Mouse (Mus musculus) gastrocnemius, postnatal 36 days (tissue): ENCODE data around the gene Emc10. TPM values are rescaled to one million over a fixed set of nuclear protein-coding genes. Genes with fewer than 3 reads are reported as not detected.

Experiments
- DNase-seq, 2 experiments: peaks; one replicate each; pipeline ENCODE4 v3.0.0; 2022
- intact Hi-C: fragments of 180-260 bp; cut with DNase I; formaldehyde crosslinking; loops from one replicate; pipeline ENCODE4 v1.15.1; 2025
- total RNA-seq, 2 experiments: library from RNA; stranded (reverse); gene quantifications; 2 replicates each; pipeline ENCODE4 v1.2.3; 2021

Emc10 gene
- total RNA-seq, 2 experiments from 2014 or later: 42.4 to 43.5 TPM

GRCm38 (mm10) chr7:44488545-44488944, 7.8 kb downstream of the Emc10 start:
- peak in 1 of 2 experiments; percentile 10 for DNase-seq
- intact Hi-C loops: loop anchor here (5.0 kb wide), 2 partner anchors 86 to 226 kb away; partner anchors contain the start of gene Gm15517

GRCm38 (mm10) chr7:44487936-44488335, 8.4 kb downstream of the Emc10 start:
- peak in 1 of 2 experiments; percentile 7 for DNase-seq
- intact Hi-C loops: loop anchor here (5.0 kb wide), 2 partner anchors 86 to 226 kb away; partner anchors contain the start of gene Gm15517

- intact Hi-C loops: loop anchor here (5.0 kb wide), 2 partner anchors 85 to 225 kb away; partner anchors contain the start of gene Gm15517
- peak in 1 of 2 experiments; percentile 13 for DNase-seq
Measured at GRCm38 (mm10) chr7:44486927-44487575, 9.3 kb downstream of the Emc10 start.

- peak in 1 of 2 experiments; percentile 8 for DNase-seq
- intact Hi-C loops: loop anchor here (5.0 kb wide), 2 partner anchors 83 to 223 kb away; partner anchors contain the start of gene Gm15517
Measured at GRCm38 (mm10) chr7:44485572-44486195, 10.6 kb downstream of the Emc10 start.

GRCm38 (mm10) chr7:44484841-44485571, 11.3 kb downstream of the Emc10 start:
- intact Hi-C loops: loop anchor here (5.0 kb wide), 2 partner anchors 83 to 223 kb away; partner anchors contain the start of gene Gm15517
- DNase-seq: peak in 1 of 2 experiments; percentile 63

- DNase-seq: peak in 1 of 2 experiments; percentile 9
- intact Hi-C loops: no loop called here
Measured at GRCm38 (mm10) chr7:44484109-44484508, 12.2 kb downstream of the Emc10 start.

GRCm38 (mm10) chr7:44482836-44483435, 13.4 kb downstream of the Emc10 start:
- intact Hi-C loops: no loop called here
- no peak for DNase-seq

- DNase-seq: no peak
- intact Hi-C loops: no loop called here
Measured at GRCm38 (mm10) chr7:44475046-44475614, 21.2 kb downstream of the Emc10 start.

- DNase-seq: peak in 1 of 2 experiments; percentile 72
- intact Hi-C loops: no loop called here
Measured at GRCm38 (mm10) chr7:44474419-44474818, 21.9 kb downstream of the Emc10 start.

- intact Hi-C loops: no loop called here
- peak; percentile 58 to 73 for DNase-seq
Measured at GRCm38 (mm10) chr7:44472961-44473646, 23.2 kb downstream of the Emc10 start.

- intact Hi-C loops: no loop called here
Measured at GRCm38 (mm10) chr7:44472558-44472885, 23.8 kb downstream of the Emc10 start.

GRCm38 (mm10) chr7:44471880-44472557, 24.3 kb downstream of the Emc10 start:
- intact Hi-C loops: no loop called here
- DNase-seq: peak in 1 of 2 experiments; percentile 50

More at GRCm38 (mm10) chr7:44472558-44472885, 23.8 kb downstream of the Emc10 start:
- DNase-seq: no peak

- intact Hi-C loops: no loop called here
- no peak for DNase-seq
Measured at GRCm38 (mm10) chr7:44470696-44471612, 25.4 kb downstream of the Emc10 start.

GRCm38 (mm10) chr7:44469677-44470675, 26.4 kb downstream of the Emc10 start:
- intact Hi-C loops: no loop called here
- DNase-seq: no peak

- DNase-seq: no peak
- intact Hi-C loops: no loop called here
Measured at GRCm38 (mm10) chr7:44468644-44469285, 27.6 kb downstream of the Emc10 start.

GRCm38 (mm10) chr7:44467811-44468411, 28.4 kb downstream of the Emc10 start, which contains the start of gene Josd2:
Josd2 (plus strand) TSS chr7:44467980.
- peak; percentile 83 to 92 for DNase-seq
- intact Hi-C loops: no loop called here
